Mouse (Mus musculus) heart, postnatal 0 days (tissue): ENCODE data around the gene Tmem44.

Experiments used
- CTCF ChIP-seq: IDR thresholded peaks from 2 replicates; pipeline ENCODE4 v1.5.1; 2016; ENCODE audit warnings: antibody characterized with exemption, control low read depth, low read depth
- EP300 ChIP-seq: IDR thresholded peaks from 2 replicates; pipeline ENCODE4 v1.6.1; 2016; ENCODE audit warnings: antibody characterized with exemption, low read depth

DNA sequence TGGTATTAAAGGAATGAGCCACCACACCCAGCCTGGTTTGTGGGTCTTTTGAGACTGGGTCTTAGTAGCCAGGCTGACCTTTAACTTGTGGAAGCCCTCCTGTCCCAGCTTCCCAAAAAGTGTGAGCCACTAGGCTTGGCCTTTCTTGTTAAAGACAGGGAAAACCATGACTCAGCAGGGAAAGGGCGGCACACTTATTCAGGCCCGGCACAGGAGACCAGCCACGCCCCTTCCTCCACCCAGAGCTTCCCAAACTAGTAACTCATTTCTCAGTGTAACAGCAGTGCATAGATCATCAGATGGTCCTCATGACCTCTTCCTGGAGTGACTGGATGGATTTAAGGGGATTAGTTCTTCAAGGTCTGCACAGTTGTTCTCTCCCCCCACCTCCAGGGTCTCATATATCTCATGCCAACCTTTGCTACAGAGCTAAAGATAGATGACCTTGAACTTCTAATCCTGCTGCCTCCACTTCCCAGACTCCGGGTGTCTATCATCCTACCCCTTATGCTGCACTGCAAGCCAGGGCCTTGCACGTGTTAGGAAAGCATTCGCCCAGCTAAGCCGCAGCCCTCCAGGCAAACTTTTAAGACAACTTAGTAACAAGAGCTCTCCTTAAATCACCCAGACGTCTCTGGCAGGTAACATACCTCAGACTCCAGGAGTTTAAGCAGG lies 38.1 kb downstream of the Tmem44 start:
- TF ChIP-seq CTCF (no peak), EP300 (no peak)
